Mouse (Mus musculus): ENCODE results near the gene Tcf7l1. TPM values are rescaled to one million over a fixed set of nuclear protein-coding genes. Genes with fewer than 3 reads are reported as not detected.
A peak's percentile ranks its signal among the peaks of the same experiment; 100 is the strongest.
"Not testable (repeated sequence)": the region's sequence is repeated elsewhere in the genome, so short reads cannot be mapped to it uniquely, and the experiment has no call there.

The Tcf7l1 gene
- 15.2 and 17.0 TPM in 2 replicates for polyA plus RNA-seq (2014; fragmentation: Nextera tagmentation; extraction: Ambion mirVana)

DNA sequence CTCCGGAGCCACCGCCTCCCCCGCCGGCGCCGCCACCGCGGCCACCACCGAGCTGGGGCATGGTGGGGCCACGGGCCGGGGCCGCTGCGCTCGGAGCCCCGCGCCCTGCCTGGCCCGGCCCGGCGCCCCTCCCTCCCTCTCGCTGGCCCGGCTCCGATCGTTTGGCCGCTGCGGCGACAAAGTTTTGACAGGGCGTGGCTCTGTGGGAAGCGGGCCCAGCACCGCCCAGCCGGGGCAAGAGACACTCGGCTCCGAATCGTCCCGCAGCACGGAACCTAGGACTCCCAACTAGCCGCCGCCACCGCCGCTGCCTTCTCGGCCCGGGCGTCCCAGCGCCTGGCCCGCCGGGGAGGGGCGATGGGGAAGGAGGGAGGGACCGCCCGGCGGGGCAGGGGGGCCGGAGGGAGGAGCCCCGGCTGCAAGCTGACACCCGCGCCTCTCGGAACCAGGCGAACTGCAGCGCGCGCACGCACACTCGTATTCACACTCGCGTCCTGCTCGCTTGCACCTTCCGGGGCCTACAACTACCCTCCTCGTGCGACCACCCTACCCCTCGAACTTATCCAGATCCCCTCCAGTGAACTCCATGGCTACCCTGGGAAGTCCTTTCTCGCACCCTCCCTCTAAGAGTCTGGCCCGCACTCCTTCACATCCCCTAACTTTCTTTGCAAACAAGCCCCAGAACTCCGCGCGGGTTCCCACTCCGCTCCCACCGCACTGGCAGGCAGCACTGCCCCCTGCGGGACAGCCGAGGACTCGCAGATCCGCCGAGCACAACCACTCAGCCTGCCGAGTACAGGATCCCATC, at the start of gene Tcf7l1:
Gene Tcf7l1, minus strand, starts transcription at position 363 of the 808 bp plus-strand sequence.
- no peaks in the 10 kb centered on the region; the same call in none of the 2 replicates for H3K4me1 ChIP-seq (replicated peaks; ENCODE audit: control insufficient read depth, insufficient read depth, low read length)
- peak; percentile 86 for ATAC-seq (ENCODE audit: low FRiP score)
- peak within 1 kb of the TSS; percentile 77 for H3K9ac ChIP-seq (ENCODE audit: low read depth, low read length)

DNA sequence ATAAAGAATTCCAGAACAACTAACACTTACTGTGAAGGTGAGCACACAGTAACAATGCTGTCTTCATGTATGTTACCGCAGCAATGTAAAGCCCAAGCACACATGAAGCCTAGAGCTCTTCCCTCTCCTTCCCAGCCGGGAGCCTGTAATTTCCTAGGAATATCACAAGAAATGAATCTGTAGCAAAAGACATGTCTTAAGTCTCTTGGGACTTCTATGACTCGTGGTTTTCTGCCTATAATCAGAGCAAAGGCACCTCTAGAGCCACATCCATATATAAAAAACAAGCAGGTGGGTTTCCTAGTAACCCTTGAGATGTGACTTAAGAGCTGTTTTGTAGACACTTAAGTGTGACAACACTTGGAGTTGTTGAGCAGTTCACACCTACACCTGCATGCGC, 48.7 kb upstream of the Tcf7l1 start:
- H3K9me3 ChIP-seq (ENCODE audit: control insufficient read depth, low read length), result no peaks in the 10 kb centered on the region
- no peak overlapping the region for H3K27ac ChIP-seq (ENCODE audit: low read depth, low read length)
- no peak overlapping the region for H3K9ac ChIP-seq (ENCODE audit: low read depth, low read length)
- H3K4me1 ChIP-seq (replicated peaks; ENCODE audit: control insufficient read depth, insufficient read depth, low read length), result no peaks in the 10 kb centered on the region
- H3K27me3 ChIP-seq (ENCODE audit: control insufficient read depth, insufficient read depth, low read length), result no peaks in the 10 kb centered on the region
- DNase-seq (ENCODE audit: low spot score) (no peak), ATAC-seq (ENCODE audit: low FRiP score) (no peak)
- WGBS, result 95% methylated on average over 4 of the region's 4 CpGs
- H3K4me2 ChIP-seq (replicated peaks; ENCODE audit: low read depth, low read length), result no peak overlapping the region
- H3K4me3 ChIP-seq (ENCODE audit: low read depth, low read length), result no peak overlapping the region
- H3K36me3 ChIP-seq (ENCODE audit: control insufficient read depth, insufficient read depth, low read length), result no peaks in the 10 kb centered on the region

More for the DNA sequence above, at the start of gene Tcf7l1:
- no peaks in the 10 kb centered on the region for H3K27me3 ChIP-seq (ENCODE audit: control insufficient read depth, insufficient read depth, low read length)
- H3K27ac ChIP-seq (ENCODE audit: low read depth, low read length), result peak within 1 kb of the TSS; percentile 76
- no peaks in the 10 kb centered on the region for H3K36me3 ChIP-seq (ENCODE audit: control insufficient read depth, insufficient read depth, low read length)
- DNase-seq (ENCODE audit: low spot score), result peak; percentile 93
- under 1% methylated on average over 63 of the region's 80 CpGs for WGBS
- H3K4me2 ChIP-seq (replicated peaks; ENCODE audit: low read depth, low read length), result peak within 1 kb of the TSS; percentile 85
- H3K4me3 ChIP-seq (ENCODE audit: low read depth, low read length), result peak within 1 kb of the TSS; percentile 82
- H3K9me3 ChIP-seq (ENCODE audit: control insufficient read depth, low read length), result no peaks in the 10 kb centered on the region

DNA sequence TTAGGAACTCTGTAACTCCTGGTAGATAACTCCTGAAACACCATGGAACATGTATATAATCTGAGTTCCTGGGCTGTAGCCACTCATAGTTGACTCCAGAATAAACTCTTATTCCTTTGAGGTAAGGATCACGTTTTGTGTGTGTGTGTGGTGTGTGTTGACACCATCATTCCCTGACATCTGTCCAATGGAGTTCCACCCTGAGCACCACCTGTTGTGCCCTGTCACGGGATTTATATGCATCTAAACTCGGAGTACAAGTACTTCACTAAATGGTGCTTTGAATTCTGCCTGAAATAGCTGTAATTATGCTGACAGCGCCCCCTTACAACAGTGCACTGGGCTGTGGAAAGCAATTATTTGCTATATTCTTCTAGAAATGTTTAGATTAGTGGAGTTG, 45.5 kb upstream of the Tcf7l1 start:
- H3K27me3 ChIP-seq (ENCODE audit: control insufficient read depth, insufficient read depth, low read length), result no peaks in the 10 kb centered on the region
- no peak overlapping the region for H3K4me2 ChIP-seq (replicated peaks; ENCODE audit: low read depth, low read length)
- H3K4me1 ChIP-seq (replicated peaks; ENCODE audit: control insufficient read depth, insufficient read depth, low read length), result no peaks in the 10 kb centered on the region
- no peak overlapping the region for H3K27ac ChIP-seq (ENCODE audit: low read depth, low read length)
- no peak overlapping the region for H3K4me3 ChIP-seq (ENCODE audit: low read depth, low read length)
- no peak for DNase-seq (ENCODE audit: low spot score)
- ATAC-seq (ENCODE audit: low FRiP score), result no peak
- 62% methylated on average over 4 of the region's 4 CpGs for WGBS
- H3K36me3 ChIP-seq (ENCODE audit: control insufficient read depth, insufficient read depth, low read length), result no peaks in the 10 kb centered on the region
- no peak overlapping the region for H3K9ac ChIP-seq (ENCODE audit: low read depth, low read length)
- H3K9me3 ChIP-seq (ENCODE audit: control insufficient read depth, low read length), result no peaks in the 10 kb centered on the region

DNA sequence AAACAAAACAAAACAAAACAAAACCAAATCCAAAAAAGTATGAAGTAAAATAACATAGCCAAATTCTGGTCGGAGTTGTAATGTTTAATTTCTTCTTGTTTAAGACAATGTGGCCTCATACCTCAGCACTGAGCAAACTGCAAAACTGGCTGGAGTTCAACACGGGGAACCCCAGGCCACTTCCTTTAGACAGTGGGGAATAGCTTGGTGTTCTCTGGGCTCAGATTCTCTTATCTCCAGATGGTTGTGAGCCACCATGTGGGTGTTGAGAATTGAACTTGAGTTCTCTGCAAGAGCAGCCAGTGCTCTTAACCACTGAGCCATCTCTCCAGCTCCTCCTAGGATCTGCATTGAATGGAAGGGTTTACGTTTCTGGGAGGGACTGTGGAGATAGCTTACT, 42.8 kb upstream of the Tcf7l1 start:
- Histone ChIP-seq H3K9me3 (ENCODE audit: control insufficient read depth, low read length) (no peaks in the 10 kb centered on the region), H3K4me1 (replicated peaks; ENCODE audit: control insufficient read depth, insufficient read depth, low read length) (no peaks in the 10 kb centered on the region), H3K36me3 (ENCODE audit: control insufficient read depth, insufficient read depth, low read length) (no peaks in the 10 kb centered on the region), H3K27ac (ENCODE audit: low read depth, low read length) (no peak overlapping the region), H3K4me2 (replicated peaks; ENCODE audit: low read depth, low read length) (no peak overlapping the region), H3K27me3 (ENCODE audit: control insufficient read depth, insufficient read depth, low read length) (no peaks in the 10 kb centered on the region), H3K4me3 (ENCODE audit: low read depth, low read length) (no peak overlapping the region), H3K9ac (ENCODE audit: low read depth, low read length) (no peak overlapping the region)
- 60% methylated on average over 3 of the region's 3 CpGs for WGBS
- ATAC-seq (ENCODE audit: low FRiP score), result no peak
- DNase-seq (ENCODE audit: low spot score), result no peak

DNA sequence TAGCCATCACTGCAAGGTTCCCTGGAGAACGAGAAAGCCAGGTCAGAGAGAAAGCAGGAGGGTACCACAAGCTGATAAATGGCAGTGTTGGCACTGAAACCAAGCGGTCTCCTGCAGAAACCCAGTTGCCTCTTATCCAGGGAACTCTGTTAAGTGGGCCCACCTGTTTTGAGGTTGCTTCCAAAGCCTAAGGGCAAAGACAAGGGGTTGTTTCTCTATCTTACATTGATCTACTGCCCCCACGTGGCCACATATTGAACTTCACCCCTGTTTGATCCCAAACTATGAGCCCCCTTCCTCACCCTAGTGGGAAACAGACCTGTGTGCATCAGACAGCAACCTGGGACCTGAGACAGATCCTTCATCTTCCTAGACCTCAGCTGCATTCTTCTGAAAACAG, 42.2 kb upstream of the Tcf7l1 start:
- H3K9me3 ChIP-seq (ENCODE audit: control insufficient read depth, low read length), result no peaks in the 10 kb centered on the region
- H3K27me3 ChIP-seq (ENCODE audit: control insufficient read depth, insufficient read depth, low read length), result no peaks in the 10 kb centered on the region
- peak; percentile 86 for DNase-seq (ENCODE audit: low spot score)
- ATAC-seq (ENCODE audit: low FRiP score), result peak; percentile 46
- no peaks in the 10 kb centered on the region for H3K4me1 ChIP-seq (replicated peaks; ENCODE audit: control insufficient read depth, insufficient read depth, low read length)
- H3K27ac ChIP-seq (ENCODE audit: low read depth, low read length), result no peak overlapping the region
- 36% methylated on average over 3 of the region's 3 CpGs for WGBS
- H3K4me3 ChIP-seq (ENCODE audit: low read depth, low read length), result no peak overlapping the region
- H3K9ac ChIP-seq (ENCODE audit: low read depth, low read length), result no peak overlapping the region
- H3K4me2 ChIP-seq (replicated peaks; ENCODE audit: low read depth, low read length), result no peak overlapping the region
- H3K36me3 ChIP-seq (ENCODE audit: control insufficient read depth, insufficient read depth, low read length), result no peaks in the 10 kb centered on the region

DNA sequence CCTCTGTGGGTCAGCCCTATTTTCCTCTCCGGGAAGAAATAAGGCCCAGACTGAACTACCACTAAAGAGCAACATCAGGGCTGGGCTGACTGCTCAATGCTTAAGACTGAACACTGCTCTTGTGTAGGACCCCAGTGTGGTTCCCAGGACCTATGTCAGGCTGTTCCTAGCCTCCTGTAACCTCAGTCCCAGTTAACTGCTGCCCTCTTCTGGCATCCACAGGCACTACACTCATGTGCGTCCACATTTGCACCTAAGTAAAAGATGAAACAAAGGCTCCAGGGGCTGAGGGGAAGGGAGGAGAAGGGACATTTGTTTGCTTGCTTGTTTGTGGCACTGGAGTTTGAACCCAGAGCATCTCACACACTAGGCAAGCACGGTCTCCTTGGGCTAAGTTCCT, 39.8 kb upstream of the Tcf7l1 start:
- H3K4me3 ChIP-seq (ENCODE audit: low read depth, low read length), result no peak overlapping the region
- no peak overlapping the region for H3K4me2 ChIP-seq (replicated peaks; ENCODE audit: low read depth, low read length)
- no peaks in the 10 kb centered on the region for H3K9me3 ChIP-seq (ENCODE audit: control insufficient read depth, low read length)
- ATAC-seq (ENCODE audit: low FRiP score) (no peak), DNase-seq (ENCODE audit: low spot score) (peak; percentile 50)
- H3K27ac ChIP-seq (ENCODE audit: low read depth, low read length), result no peak overlapping the region
- no peaks in the 10 kb centered on the region for H3K27me3 ChIP-seq (ENCODE audit: control insufficient read depth, insufficient read depth, low read length)
- no peak overlapping the region for H3K9ac ChIP-seq (ENCODE audit: low read depth, low read length)
- 75% methylated on average over 3 of the region's 3 CpGs for WGBS
- no peaks in the 10 kb centered on the region for H3K36me3 ChIP-seq (ENCODE audit: control insufficient read depth, insufficient read depth, low read length)
- H3K4me1 ChIP-seq (replicated peaks; ENCODE audit: control insufficient read depth, insufficient read depth, low read length), result no peaks in the 10 kb centered on the region; the same call in 1 of the 2 replicates

DNA sequence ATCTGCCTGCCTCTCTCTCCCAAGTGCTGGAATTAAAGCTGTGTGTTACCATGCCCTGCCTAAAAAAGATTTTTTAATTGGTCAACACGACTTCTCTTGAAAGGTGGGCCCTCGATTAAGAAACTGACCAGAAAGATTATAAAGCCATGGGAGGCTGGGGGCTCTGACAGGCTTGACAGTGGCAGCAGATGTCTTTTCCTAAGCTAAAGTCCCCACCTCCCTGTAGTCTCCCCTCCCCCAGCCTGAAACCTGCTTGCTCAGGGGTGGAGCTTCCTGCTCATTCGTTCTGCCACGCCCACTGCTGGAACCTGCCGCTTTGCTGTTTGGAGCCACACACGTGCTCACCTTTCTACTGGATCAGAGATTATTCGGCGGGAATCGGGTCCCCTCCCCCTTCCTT, 39.0 kb upstream of the Tcf7l1 start:
- H3K9ac ChIP-seq (ENCODE audit: low read depth, low read length); H3K27me3 ChIP-seq (ENCODE audit: control insufficient read depth, insufficient read depth, low read length); H3K9me3 ChIP-seq (ENCODE audit: control insufficient read depth, low read length); H3K4me2 ChIP-seq (replicated peaks; ENCODE audit: low read depth, low read length); H3K4me1 ChIP-seq (replicated peaks; ENCODE audit: control insufficient read depth, insufficient read depth, low read length); H3K4me3 ChIP-seq (ENCODE audit: low read depth, low read length); H3K36me3 ChIP-seq (ENCODE audit: control insufficient read depth, insufficient read depth, low read length); H3K27ac ChIP-seq (ENCODE audit: low read depth, low read length); DNase-seq (ENCODE audit: low spot score); ATAC-seq (ENCODE audit: low FRiP score): not testable (repeated sequence)
- WGBS, result 12% methylated on average over 8 of the region's 9 CpGs

DNA sequence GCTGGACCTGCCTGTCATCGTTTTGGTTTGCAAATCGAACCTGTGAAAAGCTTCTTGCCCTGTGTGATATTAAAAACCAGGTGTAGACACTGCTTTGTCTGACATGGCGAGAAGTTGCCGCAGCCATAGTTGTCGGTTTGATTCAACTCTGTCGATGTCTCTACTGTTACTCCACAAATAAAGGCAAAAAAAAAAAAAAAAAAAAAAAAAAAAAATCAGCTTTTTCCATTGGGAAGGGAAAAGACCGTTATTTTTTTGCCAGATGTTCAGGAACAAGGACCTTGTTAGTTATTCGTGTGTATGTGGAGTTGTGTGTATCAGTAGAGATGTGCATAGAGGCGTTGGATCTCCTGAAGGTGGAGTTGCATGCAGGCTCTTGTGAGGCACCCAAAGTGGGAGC, 36.7 kb upstream of the Tcf7l1 start:
- Histone ChIP-seq H3K4me1 (replicated peaks; ENCODE audit: control insufficient read depth, insufficient read depth, low read length) (no peaks in the 10 kb centered on the region; the same call in 1 of the 2 replicates), H3K27ac (ENCODE audit: low read depth, low read length) (no peak overlapping the region), H3K9ac (ENCODE audit: low read depth, low read length) (no peak overlapping the region), H3K36me3 (ENCODE audit: control insufficient read depth, insufficient read depth, low read length) (no peaks in the 10 kb centered on the region), H3K27me3 (ENCODE audit: control insufficient read depth, insufficient read depth, low read length) (no peaks in the 10 kb centered on the region), H3K9me3 (ENCODE audit: control insufficient read depth, low read length) (no peaks in the 10 kb centered on the region), H3K4me3 (ENCODE audit: low read depth, low read length) (no peak overlapping the region), H3K4me2 (replicated peaks; ENCODE audit: low read depth, low read length) (0 out of 2 replicates have a peak overlapping the region, but pooled peaks have one; percentile 25)
- DNase-seq (ENCODE audit: low spot score), result no peak
- ATAC-seq (ENCODE audit: low FRiP score), result peak; percentile 39; the same call in 1 of the 2 replicates
- WGBS, result 52% methylated on average over 9 of the region's 9 CpGs

Data from hindbrain, embryonic 11.5 days (tissue).